Mouse (Mus musculus): ENCODE measurements around the gene Gpd2. TPM values are rescaled to one million over a fixed set of nuclear protein-coding genes. Genes with fewer than 3 reads are reported as not detected.

Gpd2 gene
- total and polyA plus RNA-seq, 3 experiments = 6.2 to 42.0 (median 33.3) TPM

GRCm38 (mm10) chr2:57375138-57375837, 137.9 kb downstream of the Gpd2 start:
- H3K36me3 ChIP-seq (replicated peaks) = peaks cover 17% of the 10 kb centered on the region
- ATAC-seq (ENCODE audit: extremely low read depth, insufficient number of reproducible peaks, low FRiP score, poor library complexity, severe bottlenecking) (no peak), DNase-seq (ENCODE audit: low spot score) (no peak)
- TF ChIP-seq POLR2AphosphoS5 (IDR thresholded peaks at IDR 0.05; ENCODE audit: insufficient replicate concordance, low read depth, low read length) (no peak), GATA2 (IDR thresholded peaks at IDR 0.05; ENCODE audit: borderline replicate concordance, low read depth, low read length) (no peak), TAL1 (conservative IDR thresholded peaks at IDR 0.05; ENCODE audit: low read depth, low read length) (no peak)
- H3K4me3 ChIP-seq (ENCODE audit: low read depth, low read length) = no peak overlapping the region
- H3K9me3 ChIP-seq (replicated peaks) = no peaks in the 10 kb centered on the region
- H3K4me1 ChIP-seq (ENCODE audit: insufficient read depth, low read depth, low read length) = no peaks in the 10 kb centered on the region
- H3K27me3 ChIP-seq (ENCODE audit: insufficient read depth, low read length) = no peaks in the 10 kb centered on the region

DNA sequence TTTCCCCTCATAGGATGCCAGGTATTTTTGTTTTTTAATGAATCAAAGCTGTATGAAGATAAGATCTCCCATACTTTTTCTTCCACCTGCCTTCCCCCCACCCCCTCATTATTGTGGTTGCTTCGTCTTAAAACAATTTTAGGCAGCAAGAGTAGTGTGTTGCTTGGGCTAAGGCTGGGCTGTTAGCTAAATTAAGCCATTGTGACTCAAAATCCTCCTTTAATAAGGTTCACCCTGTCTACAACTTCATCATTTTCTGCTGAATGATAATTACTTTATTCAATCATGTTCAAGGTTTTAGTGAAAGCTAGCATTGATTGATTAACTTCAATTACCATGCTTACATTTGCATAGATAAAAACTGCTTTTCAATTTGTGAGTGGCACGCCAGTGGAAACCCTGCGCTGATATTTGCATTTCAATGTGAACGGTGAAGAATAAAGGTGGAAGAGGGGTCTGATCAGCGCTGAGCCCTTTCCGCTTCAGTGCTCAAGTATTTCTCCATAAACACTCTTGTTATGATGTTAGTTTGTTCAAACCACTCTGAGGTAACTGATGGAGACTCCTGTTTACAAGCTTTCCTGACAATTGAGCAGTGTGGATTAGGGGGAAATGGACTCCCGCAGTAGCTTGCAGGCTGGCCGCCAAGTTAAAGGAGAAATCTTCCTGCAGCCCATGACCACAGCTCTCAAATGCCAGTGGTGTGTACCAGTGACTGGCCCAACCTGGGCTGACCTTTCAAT, 140.9 kb downstream of the Gpd2 start:
- Histone ChIP-seq H3K9me3 (replicated peaks) (no peaks in the 10 kb centered on the region), H3K36me3 (replicated peaks) (peaks cover 2% of the 10 kb centered on the region), H3K4me1 (ENCODE audit: insufficient read depth, low read depth, low read length) (no peaks in the 10 kb centered on the region), H3K4me3 (ENCODE audit: low read depth, low read length) (no peak overlapping the region), H3K27me3 (ENCODE audit: insufficient read depth, low read length) (no peaks in the 10 kb centered on the region)
- DNase-seq (ENCODE audit: low spot score) (no peak), ATAC-seq (ENCODE audit: extremely low read depth, insufficient number of reproducible peaks, low FRiP score, poor library complexity, severe bottlenecking) (no peak)
- no peak for TF ChIP-seq POLR2AphosphoS5 (IDR thresholded peaks at IDR 0.05; ENCODE audit: insufficient replicate concordance, low read depth, low read length)
- no peak for TF ChIP-seq GATA2 (IDR thresholded peaks at IDR 0.05; ENCODE audit: borderline replicate concordance, low read depth, low read length)
- no peak for TF ChIP-seq GATA1 (IDR thresholded peaks at IDR 0.05; ENCODE audit: borderline replicate concordance, low read length)
- no peak for TF ChIP-seq TAL1 (conservative IDR thresholded peaks at IDR 0.05; ENCODE audit: low read depth, low read length)
- TF ChIP-seq CTCF (IDR thresholded peaks at IDR 0.05; ENCODE audit: low read depth, low read length) = no peak

DNA sequence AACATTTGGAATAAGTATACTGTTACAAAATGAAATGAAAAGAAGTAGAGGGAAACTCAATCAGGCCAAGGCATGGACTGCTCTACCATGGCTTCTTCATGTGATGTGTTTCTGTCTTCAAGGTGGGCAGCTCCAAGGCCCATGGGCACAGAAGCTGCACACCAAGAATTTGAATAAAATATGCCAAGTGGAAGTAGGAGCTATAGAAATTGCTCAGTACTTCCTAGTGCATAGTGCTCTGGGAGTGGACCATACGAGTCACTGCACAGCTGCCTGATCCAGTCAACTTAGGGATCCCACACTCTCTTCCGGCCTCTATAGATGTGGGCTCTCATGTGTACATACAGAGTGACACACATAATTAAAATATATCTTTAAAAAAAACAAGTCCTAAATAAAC, 147.2 kb downstream of the Gpd2 start:
- Histone ChIP-seq H3K36me3 (replicated peaks) (no peaks in the 10 kb centered on the region), H3K4me1 (ENCODE audit: insufficient read depth, low read depth, low read length) (no peaks in the 10 kb centered on the region), H3K27me3 (ENCODE audit: insufficient read depth, low read length) (peaks cover 20% of the 10 kb centered on the region), H3K9me3 (replicated peaks) (no peaks in the 10 kb centered on the region), H3K4me3 (ENCODE audit: low read depth, low read length) (no peak overlapping the region)
- no peak for DNase-seq (ENCODE audit: low spot score)
- TF ChIP-seq TAL1 (conservative IDR thresholded peaks at IDR 0.05; ENCODE audit: low read depth, low read length) (no peak), CTCF (IDR thresholded peaks at IDR 0.05; ENCODE audit: low read depth, low read length) (no peak), GATA1 (IDR thresholded peaks at IDR 0.05; ENCODE audit: borderline replicate concordance, low read length) (no peak), POLR2AphosphoS5 (IDR thresholded peaks at IDR 0.05; ENCODE audit: insufficient replicate concordance, low read depth, low read length) (no peak), GATA2 (IDR thresholded peaks at IDR 0.05; ENCODE audit: borderline replicate concordance, low read depth, low read length) (no peak)
- ATAC-seq (ENCODE audit: extremely low read depth, insufficient number of reproducible peaks, low FRiP score, poor library complexity, severe bottlenecking) = no peak

DNA sequence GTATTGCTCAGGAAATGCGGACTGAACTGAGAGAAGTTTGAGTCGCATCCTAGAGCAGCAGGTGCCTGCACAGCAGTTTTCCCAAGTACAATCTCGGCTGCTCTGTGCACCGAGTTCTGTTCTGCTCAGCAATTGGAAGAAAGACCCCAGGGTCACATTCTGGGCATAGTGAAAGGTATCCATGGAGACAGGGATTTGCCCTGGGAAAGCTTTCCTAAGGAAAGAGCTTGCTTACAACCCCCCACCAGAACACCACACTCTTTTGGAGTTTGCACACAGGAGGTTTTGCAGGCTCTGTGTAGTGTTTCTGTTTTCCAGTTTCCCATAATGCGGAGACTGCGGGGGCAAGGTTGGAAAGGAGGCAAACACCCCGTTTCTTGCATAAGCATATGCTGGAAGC, 150.4 kb downstream of the Gpd2 start:
- TF ChIP-seq GATA1 (IDR thresholded peaks at IDR 0.05; ENCODE audit: borderline replicate concordance, low read length) (no peak), CTCF (IDR thresholded peaks at IDR 0.05; ENCODE audit: low read depth, low read length) (no peak), GATA2 (IDR thresholded peaks at IDR 0.05; ENCODE audit: borderline replicate concordance, low read depth, low read length) (no peak), TAL1 (conservative IDR thresholded peaks at IDR 0.05; ENCODE audit: low read depth, low read length) (no peak), POLR2AphosphoS5 (IDR thresholded peaks at IDR 0.05; ENCODE audit: insufficient replicate concordance, low read depth, low read length) (no peak)
- H3K36me3 ChIP-seq (replicated peaks) = no peaks in the 10 kb centered on the region
- no peak overlapping the region for H3K4me3 ChIP-seq (ENCODE audit: low read depth, low read length)
- ATAC-seq (ENCODE audit: extremely low read depth, insufficient number of reproducible peaks, low FRiP score, poor library complexity, severe bottlenecking) (no peak), DNase-seq (ENCODE audit: low spot score) (no peak)
- no peaks in the 10 kb centered on the region for H3K9me3 ChIP-seq (replicated peaks)
- H3K27me3 ChIP-seq (ENCODE audit: insufficient read depth, low read length) = peaks cover 25% of the 10 kb centered on the region
- H3K4me1 ChIP-seq (ENCODE audit: insufficient read depth, low read depth, low read length) = no peaks in the 10 kb centered on the region

GRCm38 (mm10) chr2:57395071-57395470, 157.6 kb downstream of the Gpd2 start:
- ATAC-seq (ENCODE audit: extremely low read depth, insufficient number of reproducible peaks, low FRiP score, poor library complexity, severe bottlenecking) = no peak
- TF ChIP-seq GATA1 (IDR thresholded peaks at IDR 0.05; ENCODE audit: borderline replicate concordance, low read length) = no peak
- TF ChIP-seq POLR2AphosphoS5 (IDR thresholded peaks at IDR 0.05; ENCODE audit: insufficient replicate concordance, low read depth, low read length) = no peak
- TF ChIP-seq TAL1 (conservative IDR thresholded peaks at IDR 0.05; ENCODE audit: low read depth, low read length) = no peak
- no peak for TF ChIP-seq CTCF (IDR thresholded peaks at IDR 0.05; ENCODE audit: low read depth, low read length)
- no peak for TF ChIP-seq GATA2 (IDR thresholded peaks at IDR 0.05; ENCODE audit: borderline replicate concordance, low read depth, low read length)
- no peaks in the 10 kb centered on the region for H3K36me3 ChIP-seq (replicated peaks)

DNA sequence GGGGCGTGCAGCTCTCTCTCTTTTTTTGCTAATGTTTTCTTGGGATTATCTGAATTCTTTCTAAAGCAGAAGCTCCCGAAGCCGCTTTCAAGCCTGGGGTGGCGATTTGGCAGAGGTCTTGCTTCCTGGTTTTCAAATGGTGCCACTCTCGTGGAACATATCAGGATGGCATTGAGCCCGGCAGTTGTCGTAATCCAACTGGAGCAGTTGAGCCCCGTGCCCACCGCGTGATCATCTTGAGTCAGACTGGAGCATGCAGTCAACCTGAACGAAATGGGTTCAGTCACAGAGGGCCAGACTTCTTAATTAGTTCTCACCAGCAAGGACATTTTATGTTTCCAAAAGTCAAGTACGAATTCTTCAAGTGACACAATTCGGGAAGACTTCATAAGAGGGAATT, 158.6 kb downstream of the Gpd2 start:
- no peak for TF ChIP-seq GATA1 (IDR thresholded peaks at IDR 0.05; ENCODE audit: borderline replicate concordance, low read length)
- no peak for TF ChIP-seq GATA2 (IDR thresholded peaks at IDR 0.05; ENCODE audit: borderline replicate concordance, low read depth, low read length)
- no peak for TF ChIP-seq POLR2AphosphoS5 (IDR thresholded peaks at IDR 0.05; ENCODE audit: insufficient replicate concordance, low read depth, low read length)
- TF ChIP-seq TAL1 (conservative IDR thresholded peaks at IDR 0.05; ENCODE audit: low read depth, low read length) = no peak
- TF ChIP-seq CTCF (IDR thresholded peaks at IDR 0.05; ENCODE audit: low read depth, low read length) = no peak
- Histone ChIP-seq H3K27me3 (ENCODE audit: insufficient read depth, low read length) (peaks cover 6% of the 10 kb centered on the region; the same call in 1 of the 2 replicates), H3K4me1 (ENCODE audit: insufficient read depth, low read depth, low read length) (no peaks in the 10 kb centered on the region), H3K9me3 (replicated peaks) (no peaks in the 10 kb centered on the region), H3K4me3 (ENCODE audit: low read depth, low read length) (no peak overlapping the region), H3K36me3 (replicated peaks) (no peaks in the 10 kb centered on the region)
- ATAC-seq (ENCODE audit: extremely low read depth, insufficient number of reproducible peaks, low FRiP score, poor library complexity, severe bottlenecking) (no peak), DNase-seq (ENCODE audit: low spot score) (no peak)

More at GRCm38 (mm10) chr2:57395071-57395470, 157.6 kb downstream of the Gpd2 start:
- Histone ChIP-seq H3K4me1 (ENCODE audit: insufficient read depth, low read depth, low read length) (no peaks in the 10 kb centered on the region), H3K9me3 (replicated peaks) (no peaks in the 10 kb centered on the region), H3K4me3 (ENCODE audit: low read depth, low read length) (no peak overlapping the region), H3K27me3 (ENCODE audit: insufficient read depth, low read length) (peaks cover 9% of the 10 kb centered on the region; the same call in 1 of the 2 replicates)
- DNase-seq (ENCODE audit: low spot score) = no peak

Data from G1E (cell line).